Mouse (Mus musculus) limb, embryonic 14.5 days (tissue): Measurements from ENCODE around the gene Gm20388. TPM values are rescaled to one million over a fixed set of nuclear protein-coding genes. Genes with fewer than 3 reads are reported as not detected.

Experiments used
- ATAC-seq: fragments of 200-750 bp; cut with Nextera tagmentation; 2 replicates; pipeline ENCODE4 v1.8.0; 2017; ENCODE audit warnings: low read depth, moderate number of reproducible peaks, moderate TSS enrichment; ENCODE audit not compliant: low FRiP score
- DNase-seq: peaks from one replicate; pipeline ENCODE4 v3.0.0-alpha.2; 2015; ENCODE audit warnings: low spot score
- H3K27ac ChIP-seq: fragments of 300-500 bp; sonication (generic); replicated peaks from 2 replicates; pipeline ENCODE4 v1.5.1; 2014; ENCODE audit warnings: low read depth, mild to moderate bottlenecking, low read length, moderate library complexity, mixed read lengths
- H3K27me3 ChIP-seq: fragments of 300-500 bp; sonication (generic); 2 replicates; pipeline ENCODE4 v1.6.1; 2014; ENCODE audit warnings: low read length, mixed read lengths; ENCODE audit not compliant: control insufficient read depth, insufficient read depth
- H3K36me3 ChIP-seq: fragments of 300-500 bp; sonication (generic); 2 replicates; pipeline ENCODE4 v1.6.1; 2014; ENCODE audit warnings: mild to moderate bottlenecking, low read length, moderate library complexity, mixed read lengths; ENCODE audit not compliant: control insufficient read depth, insufficient read depth
- H3K4me1 ChIP-seq: fragments of 300-500 bp; sonication (generic); 2 replicates; pipeline ENCODE4 v1.6.1; 2014; ENCODE audit warnings: antibody characterized with exemption, low read length, mixed read lengths; ENCODE audit not compliant: control insufficient read depth, insufficient read depth
- H3K4me2 ChIP-seq: fragments of 300-500 bp; sonication (generic); replicated peaks from 2 replicates; pipeline ENCODE4 v1.6.1; 2014; ENCODE audit warnings: low read depth, mild to moderate bottlenecking, low read length, moderate library complexity; ENCODE audit not compliant: severe bottlenecking
- H3K4me3 ChIP-seq: fragments of 300-500 bp; sonication (generic); replicated peaks from 2 replicates; pipeline ENCODE4 v1.5.1; 2014; ENCODE audit warnings: low read length
- H3K9ac ChIP-seq: fragments of 300-500 bp; sonication (generic); 2 replicates; pipeline ENCODE4 v1.6.1; 2014; ENCODE audit warnings: mild to moderate bottlenecking, low read depth, low read length, moderate library complexity; ENCODE audit not compliant: severe bottlenecking
- H3K9me3 ChIP-seq: fragments of 300-500 bp; sonication (generic); 2 replicates; pipeline ENCODE4 v1.6.1; 2016; ENCODE audit warnings: low read length; ENCODE audit not compliant: control insufficient read depth
- POLR2A ChIP-seq: fragments of 200-500 bp; IDR thresholded peaks from 2 replicates; pipeline ENCODE4 v1.8.0; 2012; ENCODE audit warnings: inconsistent platforms, mild to moderate bottlenecking, moderate library complexity, borderline replicate concordance; ENCODE audit not compliant: insufficient read depth, insufficient read length; ENCODE audit errors: extremely low read depth
- WGBS: fragments of 180-500 bp; shearing (Covaris S2); extraction: QIAGEN DNeasy Blood & Tissue Kit; methylation state at CpG from one replicate; pipeline ENCODE4 v1.1.7; 2014; 5-methylcytosine and 5-hydroxymethylcytosine counted together
- polyA plus RNA-seq, 2 experiments: library from polyadenylated mRNA; depleted of rRNA in 1 of 2; stranded (reverse) in 1 of 2; unstranded in 1 of 2; fragments of >200 nt; fragmentation: Nextera tagmentation in 1 of 2; extraction: Ambion mirVana in 1 of 2; gene quantifications; 2 replicates each; pipeline versions ENCODE4 v1.2.1 to v1.2.3; 2012 to 2014

Gene Gm20388
- polyA plus RNA-seq, 2 experiments, result 1.9 to 49.9 TPM

DNA sequence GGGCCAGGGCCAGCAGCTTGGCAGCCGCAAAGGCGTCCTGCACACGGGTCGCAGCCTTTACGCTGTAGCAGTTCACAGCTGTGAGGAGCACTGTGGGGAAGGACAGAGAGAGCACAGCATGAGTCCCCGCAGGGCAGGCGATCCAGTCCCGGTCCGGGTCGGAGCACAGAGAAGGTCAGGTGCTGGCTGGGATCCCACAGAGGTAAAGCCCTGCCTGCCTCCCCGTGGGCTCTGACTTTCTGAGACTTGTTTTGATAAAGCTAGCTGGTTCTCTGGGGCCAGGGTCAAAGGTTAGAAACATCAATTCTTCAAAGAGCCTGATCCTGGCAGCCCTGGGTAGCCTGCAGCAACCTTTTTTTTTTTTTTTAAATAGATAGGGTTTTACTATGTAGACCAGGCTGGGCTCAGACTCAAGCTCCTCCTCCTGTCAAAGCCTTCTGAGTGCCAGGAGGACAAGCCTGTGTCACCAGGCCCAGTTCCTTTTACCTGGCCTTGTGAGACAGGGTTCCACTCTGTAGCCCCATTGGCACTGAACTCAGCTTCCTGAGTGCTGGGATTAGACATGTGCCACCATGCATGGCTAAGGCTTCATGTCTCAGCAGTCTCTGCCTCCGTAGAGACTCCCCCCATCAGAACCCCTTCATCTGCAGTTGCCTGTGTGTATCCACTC, 1986.0 kb downstream of the Gm20388 start:
- Histone ChIP-seq H3K27me3 (no peaks in the 10 kb centered on the region), H3K9ac (no peak overlapping the region), H3K9me3 (no peaks in the 10 kb centered on the region), H3K4me3 (no peak overlapping the region), H3K27ac (no peak overlapping the region), H3K36me3 (peaks cover 12% of the 10 kb centered on the region; the same call in 1 of the 2 replicates), H3K4me2 (no peak overlapping the region), H3K4me1 (peaks cover 20% of the 10 kb centered on the region)
- TF ChIP-seq POLR2A, result no peak
- DNase-seq (no peak), ATAC-seq (no peak)
- WGBS, result 50% methylated on average over 12 of the region's 12 CpGs

DNA sequence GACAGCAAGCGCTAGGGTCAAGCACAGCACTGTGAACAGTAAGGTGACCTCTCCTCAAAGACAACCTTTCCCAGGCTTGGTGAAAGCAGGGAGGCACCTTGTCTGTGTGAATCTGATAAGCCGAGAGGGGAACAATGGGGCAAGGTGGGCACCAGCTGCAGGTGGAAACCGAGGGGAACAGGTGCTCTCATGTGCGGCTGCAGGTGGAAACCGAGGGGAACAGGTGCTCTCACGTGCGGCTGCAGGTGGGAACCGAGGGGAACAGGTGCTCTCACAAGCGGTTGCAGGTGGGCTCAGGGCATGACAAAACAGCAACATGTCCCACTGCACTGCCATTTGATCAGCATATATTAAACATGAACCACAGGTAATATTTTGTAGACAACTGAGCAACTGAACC, 1986.6 kb downstream of the Gm20388 start:
- Histone ChIP-seq H3K27ac (no peak overlapping the region), H3K36me3 (peaks cover 12% of the 10 kb centered on the region; the same call in 1 of the 2 replicates), H3K4me2 (no peak overlapping the region), H3K4me1 (peaks cover 20% of the 10 kb centered on the region), H3K27me3 (no peaks in the 10 kb centered on the region), H3K9me3 (no peaks in the 10 kb centered on the region), H3K9ac (no peak overlapping the region), H3K4me3 (no peak overlapping the region)
- no peak for ATAC-seq
- WGBS, result 76% methylated on average over 9 of the region's 9 CpGs
- DNase-seq, result no peak
- TF ChIP-seq POLR2A, result no peak

DNA sequence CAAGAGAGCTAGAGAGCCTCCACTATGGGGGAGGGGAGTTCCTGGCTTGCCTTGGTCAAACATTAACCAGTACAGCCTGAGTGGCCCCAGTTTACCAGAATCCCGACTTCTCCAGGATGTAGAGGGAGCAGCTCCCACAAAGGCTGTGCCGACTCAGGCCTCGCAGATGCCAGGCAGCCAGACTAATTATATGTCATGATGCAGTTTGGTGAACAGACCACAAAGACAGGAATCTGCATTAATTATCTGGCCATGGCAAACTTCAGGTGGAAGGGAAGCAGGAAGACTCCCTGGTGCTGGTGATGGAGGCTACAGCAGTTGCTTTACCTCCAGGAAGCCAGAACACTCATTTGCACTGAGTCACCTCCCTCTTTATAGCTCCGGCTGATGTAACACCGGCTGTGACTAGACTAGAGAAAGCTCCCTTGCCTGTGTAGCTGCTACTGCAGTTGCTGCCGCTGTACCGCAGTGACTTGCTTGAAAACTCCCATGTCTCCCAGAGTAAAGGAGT, 1987.3 kb downstream of the Gm20388 start:
- Histone ChIP-seq H3K4me1 (peaks cover 20% of the 10 kb centered on the region), H3K27ac (peak overlapping the region; percentile 59), H3K4me3 (no peak overlapping the region), H3K27me3 (no peaks in the 10 kb centered on the region), H3K4me2 (no peak overlapping the region; the same call in 1 of the 2 replicates), H3K9me3 (no peaks in the 10 kb centered on the region), H3K36me3 (peaks cover 12% of the 10 kb centered on the region; the same call in 1 of the 2 replicates), H3K9ac (no peak overlapping the region)
- DNase-seq, result no peak
- ATAC-seq, result peak; percentile 20; the same call in 1 of the 2 replicates
- whole genome bisulfite sequencing, result 11% methylated on average over 7 of the region's 7 CpGs
- no peak for TF ChIP-seq POLR2A

DNA sequence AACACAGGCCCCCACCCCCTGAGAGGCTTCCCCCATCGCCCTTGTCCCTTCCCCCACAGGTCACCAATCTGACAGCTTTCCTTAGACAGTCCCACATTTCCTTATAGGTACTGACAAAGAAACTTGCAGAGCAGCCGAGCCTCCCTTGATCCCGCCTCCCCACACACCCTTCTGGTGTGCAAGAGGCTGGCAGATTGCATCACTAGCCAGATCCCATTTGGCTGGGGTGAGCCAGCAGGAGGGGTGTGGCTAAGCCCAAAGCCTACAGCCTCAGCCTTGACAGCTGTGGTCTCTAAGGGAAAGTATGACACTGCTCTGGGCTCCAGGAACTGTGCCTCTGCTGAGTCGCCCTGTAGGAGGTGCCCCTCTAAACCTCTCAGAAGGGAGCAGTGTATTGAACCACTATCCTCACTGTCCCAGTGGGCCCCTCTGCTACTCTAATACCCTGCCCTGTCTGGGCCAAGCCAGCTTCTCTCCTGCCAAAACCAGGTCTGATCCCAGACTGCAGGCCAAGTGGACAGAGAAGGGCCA, 1987.8 kb downstream of the Gm20388 start:
- peaks cover 12% of the 10 kb centered on the region; the same call in 1 of the 2 replicates for H3K36me3 ChIP-seq
- H3K4me3 ChIP-seq, result no peak overlapping the region
- TF ChIP-seq POLR2A, result no peak
- ATAC-seq (peak; percentile 84), DNase-seq (peak; percentile 81)
- H3K4me1 ChIP-seq, result peaks cover 20% of the 10 kb centered on the region
- H3K9me3 ChIP-seq, result no peaks in the 10 kb centered on the region
- H3K27me3 ChIP-seq, result no peaks in the 10 kb centered on the region
- no peak overlapping the region for H3K9ac ChIP-seq
- 10% methylated on average over 4 of the region's 4 CpGs for WGBS
- no peak overlapping the region; the same call in 1 of the 2 replicates for H3K4me2 ChIP-seq
- peak overlapping the region; percentile 59 for H3K27ac ChIP-seq

DNA sequence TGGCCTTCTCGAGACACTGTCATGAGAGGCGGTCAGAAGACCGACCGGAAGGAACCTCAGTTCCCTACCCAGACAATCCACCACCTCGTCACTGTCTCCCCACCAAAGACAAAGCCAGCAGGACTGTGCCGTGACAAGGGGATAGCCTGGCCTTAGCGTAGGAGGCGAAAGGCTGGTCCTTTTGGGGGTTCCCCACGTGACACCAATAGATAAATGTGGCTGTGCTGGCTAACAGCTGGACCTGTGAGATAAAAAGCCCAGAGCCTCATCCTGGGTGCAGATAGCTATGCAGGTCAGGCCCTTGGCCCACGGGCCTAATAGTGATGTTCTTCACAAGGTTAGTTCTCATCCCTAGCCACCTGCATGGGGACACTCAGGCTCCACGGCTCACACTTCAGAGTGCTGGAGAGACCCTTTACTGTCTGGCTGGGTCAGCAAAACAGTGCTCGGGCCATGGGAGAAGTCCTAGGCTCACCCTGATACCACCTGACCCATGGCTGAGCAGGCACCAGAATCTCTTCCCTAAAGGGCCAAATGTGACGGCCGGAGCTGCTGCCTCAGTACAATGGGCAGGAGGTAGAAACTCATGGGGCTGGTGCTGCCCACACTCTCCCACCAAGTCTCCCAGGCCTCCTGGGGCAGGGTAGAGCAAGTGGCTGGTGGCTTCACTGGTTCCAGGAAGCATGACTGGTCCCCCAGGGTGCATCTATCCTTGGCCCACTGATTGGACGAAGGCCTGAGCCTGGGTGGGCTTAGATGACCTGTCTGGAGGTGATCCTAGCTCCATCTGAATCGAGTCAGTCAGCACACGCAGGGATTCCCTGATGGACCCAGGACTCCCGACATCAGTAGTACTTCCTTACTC, 1988.8 kb downstream of the Gm20388 start:
- H3K9ac ChIP-seq, result no peak overlapping the region
- peaks cover 20% of the 10 kb centered on the region for H3K4me1 ChIP-seq
- H3K27me3 ChIP-seq, result no peaks in the 10 kb centered on the region
- no peaks in the 10 kb centered on the region for H3K9me3 ChIP-seq
- no peak for TF ChIP-seq POLR2A
- ATAC-seq (no peak), DNase-seq (no peak)
- peaks cover 10% of the 10 kb centered on the region; the same call in 1 of the 2 replicates for H3K36me3 ChIP-seq
- no peak overlapping the region for H3K4me2 ChIP-seq
- H3K4me3 ChIP-seq, result no peak overlapping the region
- WGBS, result 81% methylated on average over 18 of the region's 18 CpGs
- H3K27ac ChIP-seq, result no peak overlapping the region
